Mouse (Mus musculus): ENCODE results near the gene Cd276.

The Cd276 gene

DNA sequence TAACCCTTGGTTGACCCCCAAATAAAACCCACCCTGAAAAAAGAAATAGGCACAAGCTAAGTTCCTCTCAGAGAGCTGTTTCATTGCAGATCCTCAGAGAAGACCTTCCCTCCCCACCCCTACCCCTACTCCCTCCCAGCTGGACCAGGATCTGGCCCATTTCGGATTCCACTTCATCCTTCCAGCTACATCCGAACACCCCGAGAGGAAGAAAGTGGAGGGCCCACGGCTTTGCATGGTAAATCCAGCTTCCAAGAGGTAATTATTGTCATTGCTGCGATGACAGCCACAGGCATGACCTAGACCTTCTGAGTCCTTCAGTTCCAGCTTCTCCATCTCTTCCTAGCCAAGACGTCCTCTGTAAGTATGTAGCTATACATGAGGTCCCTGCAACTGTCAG lies 4.3 kb downstream of the Cd276 start:
- no peak for DNase-seq (ENCODE audit: low read depth, low spot score)

- DNase-seq (ENCODE audit: low read depth, low spot score), result no peak
Measured at GRCm38 (mm10) chr9:58549694-58550093, 5.5 kb downstream of the Cd276 start.

- DNase-seq (ENCODE audit: low read depth, low spot score), result no peak
Measured at GRCm38 (mm10) chr9:58548897-58549296, 6.3 kb downstream of the Cd276 start.

GRCm38 (mm10) chr9:58546630-58547360 lies 8.4 kb downstream of the Cd276 start:
- peak; percentile 77 for DNase-seq (ENCODE audit: low read depth, low spot score)

DNA sequence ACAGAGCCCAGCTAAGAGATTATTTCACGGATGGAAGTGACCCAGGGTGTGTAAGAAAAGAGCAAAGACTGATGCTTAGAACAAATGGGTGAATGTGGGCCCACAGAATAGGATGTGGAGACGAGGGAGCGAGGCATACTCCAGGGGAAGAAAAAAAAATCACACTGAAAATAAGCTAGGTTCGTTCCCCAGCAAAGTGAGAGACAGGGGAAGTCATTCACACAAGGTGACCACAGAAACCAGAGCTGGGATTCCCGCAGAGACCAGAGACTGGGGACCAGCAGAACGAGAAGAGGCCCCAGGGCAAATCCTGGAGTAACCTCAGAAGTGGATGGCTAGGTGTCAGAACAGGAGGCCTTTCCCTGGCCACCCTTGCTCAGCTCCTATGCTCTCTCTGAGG lies 9.8 kb downstream of the Cd276 start:
- no peak for DNase-seq (ENCODE audit: low read depth, low spot score)

DNA sequence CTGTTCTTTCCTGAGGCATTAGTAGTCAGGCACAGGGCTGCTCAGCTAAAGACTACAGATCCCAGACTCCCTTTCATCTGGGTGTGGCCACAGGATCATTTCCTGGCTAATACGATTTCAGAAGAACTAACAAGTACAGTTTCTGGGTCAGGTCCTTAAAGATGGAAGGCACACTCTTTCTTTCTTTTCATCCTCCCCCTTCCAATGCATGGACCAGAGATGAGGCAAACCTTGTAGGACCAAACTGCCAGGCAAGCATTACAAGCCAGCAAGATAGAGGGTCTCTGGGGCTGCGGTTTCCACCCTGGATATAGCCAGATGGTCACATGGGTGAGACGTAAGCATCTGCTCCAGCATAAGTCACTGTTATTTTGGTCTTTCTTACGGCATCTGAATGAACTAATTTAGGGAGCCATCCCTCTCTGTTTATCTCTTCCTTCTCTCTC lies 10.3 kb downstream of the Cd276 start:
- peak; percentile 71 for DNase-seq (ENCODE audit: low read depth, low spot score)

GRCm38 (mm10) chr9:58541895-58542338 lies 13.3 kb downstream of the Cd276 start:
- DNase-seq (ENCODE audit: low read depth, low spot score), result peak; percentile 67

- no peak for DNase-seq (ENCODE audit: low read depth, low spot score)
Measured at GRCm38 (mm10) chr9:58539886-58540285, 15.4 kb downstream of the Cd276 start.

DNA sequence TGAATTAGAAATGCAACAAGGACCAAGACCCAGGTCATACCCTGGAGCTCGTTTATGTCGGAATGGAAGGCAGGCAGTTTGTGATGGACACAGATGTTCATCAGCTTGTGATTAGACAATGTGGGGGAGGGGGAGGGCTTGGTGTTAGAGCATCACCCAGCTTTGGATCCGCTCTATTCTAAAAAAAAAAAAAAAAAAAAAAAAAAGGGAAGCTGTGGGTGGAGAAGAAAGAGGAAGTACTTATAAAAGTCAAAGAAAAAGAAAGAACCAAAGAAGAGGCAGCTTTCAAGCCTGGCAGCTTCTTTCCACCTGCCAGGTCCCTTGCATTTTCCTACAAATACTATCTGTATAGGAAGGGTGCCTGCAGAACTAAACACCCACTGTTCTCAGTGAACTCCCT lies 17.5 kb downstream of the Cd276 start:
- no peak for DNase-seq (ENCODE audit: low read depth, low spot score)

DNA sequence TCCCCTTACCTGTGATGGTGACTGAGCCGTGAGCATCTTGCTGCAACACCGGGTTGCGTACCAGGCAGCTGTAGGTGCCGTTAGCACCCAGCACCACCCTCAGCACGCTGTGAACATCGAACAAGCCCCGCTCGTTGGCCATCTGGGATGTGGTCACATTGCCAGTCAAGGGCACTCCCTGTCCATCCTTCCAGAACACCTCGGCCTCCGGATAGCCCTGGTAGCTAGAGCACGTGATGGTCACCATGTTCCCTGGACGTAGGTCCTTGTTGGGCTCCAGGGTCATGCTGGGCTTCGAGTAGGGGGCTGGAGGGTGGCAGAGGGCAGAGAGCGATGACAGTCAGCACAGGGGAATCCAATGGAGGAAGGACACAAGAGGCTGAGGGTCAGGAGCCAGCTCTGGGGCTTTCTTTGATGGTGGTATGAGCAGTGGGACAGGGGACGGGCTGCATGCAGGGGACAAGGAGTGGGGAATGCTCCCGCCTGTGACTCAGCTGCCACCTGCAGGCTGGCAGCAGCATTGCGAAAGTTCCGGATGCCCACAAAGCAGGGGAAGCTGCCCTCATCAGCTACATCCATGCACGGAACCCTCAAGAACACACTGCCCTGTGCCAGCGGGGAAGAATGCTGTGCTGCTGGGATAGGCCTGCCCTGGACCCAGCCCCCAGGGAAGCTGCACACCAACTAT lies 19.6 kb downstream of the Cd276 start:
- DNase-seq (ENCODE audit: low read depth, low spot score), result no peak

- DNase-seq (ENCODE audit: low read depth, low spot score), result no peak
Measured at GRCm38 (mm10) chr9:58534766-58535165, 20.5 kb downstream of the Cd276 start.

- no peak for DNase-seq (ENCODE audit: low read depth, low spot score)
Measured at GRCm38 (mm10) chr9:58533322-58533721, 21.9 kb downstream of the Cd276 start.

DNA sequence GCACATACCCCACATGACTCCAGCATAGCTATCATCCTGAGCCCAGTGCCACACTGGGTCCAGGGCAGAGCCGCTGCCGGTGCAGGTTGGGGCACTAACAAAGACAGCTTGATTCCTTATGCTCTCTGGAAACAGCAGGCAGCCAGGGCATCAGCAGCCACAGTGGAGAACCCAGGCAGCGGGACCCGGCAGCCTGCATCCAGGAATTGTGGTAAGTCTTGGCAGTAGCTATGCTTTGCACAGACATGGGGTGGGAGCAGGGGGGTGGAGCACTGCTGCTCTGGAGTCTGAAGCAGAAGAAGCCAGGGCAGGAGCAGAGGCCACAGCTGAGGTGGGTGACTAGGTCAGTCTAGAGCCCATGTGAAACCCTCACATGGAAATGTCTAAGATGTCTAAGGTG lies 23.0 kb downstream of the Cd276 start:
- DNase-seq (ENCODE audit: low read depth, low spot score), result no peak

DNA sequence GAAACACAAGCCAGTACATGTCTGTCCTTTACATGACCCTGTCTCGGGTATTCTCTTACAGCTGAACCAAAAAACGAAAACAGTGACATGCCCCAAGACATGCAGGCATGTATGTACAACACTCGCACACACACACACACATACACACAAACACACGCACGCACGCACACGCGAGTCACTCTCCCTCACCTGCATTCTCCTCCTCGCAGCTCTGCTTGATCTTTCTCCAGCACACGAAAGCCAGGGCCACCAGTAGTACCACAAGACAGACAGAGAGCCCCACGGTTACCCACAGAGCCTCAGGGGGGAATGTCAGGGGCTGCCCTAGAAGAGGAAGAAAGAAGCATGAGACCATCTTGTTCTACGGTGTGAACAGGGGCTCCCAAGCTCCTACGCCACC lies 24.8 kb downstream of the Cd276 start:
- no peak for DNase-seq (ENCODE audit: low read depth, low spot score)

GRCm38 (mm10) chr9:58527841-58528240 lies 27.4 kb downstream of the Cd276 start:
- DNase-seq (ENCODE audit: low read depth, low spot score), result no peak

GRCm38 (mm10) chr9:58525108-58525507 lies 30.1 kb downstream of the Cd276 start:
- no peak for DNase-seq (ENCODE audit: low read depth, low spot score)

GRCm38 (mm10) chr9:58521883-58522423 lies 33.3 kb downstream of the Cd276 start:
- no peak for DNase-seq (ENCODE audit: low read depth, low spot score)

DNA sequence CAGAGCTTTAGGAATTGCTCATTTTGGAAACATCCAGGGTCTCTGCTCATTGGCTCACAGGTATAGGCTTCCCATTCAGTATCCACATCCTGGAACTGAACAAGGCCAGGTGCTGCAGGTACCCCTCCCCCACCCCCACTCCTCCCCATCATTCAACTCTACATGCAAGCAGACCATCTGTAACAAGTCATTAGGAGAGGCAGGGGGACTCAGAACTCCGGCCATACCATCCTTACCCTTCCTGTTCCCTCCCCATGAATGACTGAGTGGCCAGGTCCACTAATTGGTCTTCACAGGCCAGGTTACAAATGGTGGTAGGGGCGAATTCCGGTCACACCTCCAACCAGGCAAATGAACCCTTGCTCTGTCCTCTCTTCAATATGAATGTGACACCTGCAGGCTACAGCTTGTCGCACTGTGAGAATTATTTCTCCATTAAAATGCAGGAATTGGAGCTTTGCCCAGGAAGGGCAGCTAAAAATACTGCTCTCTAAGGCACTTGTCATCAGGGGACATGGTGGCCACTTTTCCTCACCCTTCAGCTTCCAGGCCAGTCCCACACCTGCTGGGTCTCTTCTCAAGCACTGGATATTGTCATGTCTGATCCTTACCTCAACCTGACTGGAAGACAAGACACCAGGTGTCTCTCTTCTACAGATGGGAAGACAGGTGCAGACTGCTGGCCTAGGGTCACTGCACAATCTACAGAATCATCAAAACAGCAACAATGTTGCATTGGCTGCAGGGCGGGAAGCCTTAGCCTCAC lies 34.2 kb downstream of the Cd276 start:
- no peak for DNase-seq (ENCODE audit: low read depth, low spot score)

DNA sequence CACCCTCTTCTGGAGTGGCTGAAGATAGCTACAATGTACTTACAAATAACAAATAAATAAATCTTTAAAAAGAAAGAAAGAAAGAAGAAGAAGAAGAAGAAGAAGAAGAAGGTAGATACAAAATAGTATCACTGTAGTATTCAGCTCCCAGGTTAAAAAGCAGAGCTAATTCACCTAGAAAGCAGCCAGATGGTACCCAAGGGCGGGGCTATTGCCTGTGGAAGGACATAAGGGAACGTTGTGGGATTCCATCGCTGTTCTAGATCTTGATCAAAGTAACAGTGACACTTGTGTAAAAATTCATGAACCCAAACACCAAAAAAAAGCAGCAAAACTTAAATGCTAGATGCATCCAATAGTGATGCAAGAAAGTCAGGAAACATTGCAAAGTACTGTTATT lies 35.3 kb downstream of the Cd276 start:
- no peak for DNase-seq (ENCODE audit: low read depth, low spot score)

- DNase-seq (ENCODE audit: low read depth, low spot score), result no peak
Measured at GRCm38 (mm10) chr9:58517866-58518750, 37.1 kb downstream of the Cd276 start.

- DNase-seq (ENCODE audit: low read depth, low spot score), result no peak
Measured at GRCm38 (mm10) chr9:58516480-58516879, 38.8 kb downstream of the Cd276 start.

Measured in telencephalon, adult 2 months (tissue).